Mouse (Mus musculus) activated CD4-positive, CD25-positive, alpha-beta regulatory T cell, adult 9 weeks (primary cell): ENCODE data around the gene Msantd2. TPM values are rescaled to one million over a fixed set of nuclear protein-coding genes. Genes with fewer than 3 reads are reported as not detected.

ENCODE experiments used
- polyA plus RNA-seq: library from polyadenylated mRNA; unstranded; fragments of 100-300 nt; shearing (Covaris generic); gene quantifications from one replicate; pipeline ENCODE4 v1.2.1, GENCODE M21; 2017

Gene Msantd2
- polyA plus RNA-seq = 6.8 TPM

DNA sequence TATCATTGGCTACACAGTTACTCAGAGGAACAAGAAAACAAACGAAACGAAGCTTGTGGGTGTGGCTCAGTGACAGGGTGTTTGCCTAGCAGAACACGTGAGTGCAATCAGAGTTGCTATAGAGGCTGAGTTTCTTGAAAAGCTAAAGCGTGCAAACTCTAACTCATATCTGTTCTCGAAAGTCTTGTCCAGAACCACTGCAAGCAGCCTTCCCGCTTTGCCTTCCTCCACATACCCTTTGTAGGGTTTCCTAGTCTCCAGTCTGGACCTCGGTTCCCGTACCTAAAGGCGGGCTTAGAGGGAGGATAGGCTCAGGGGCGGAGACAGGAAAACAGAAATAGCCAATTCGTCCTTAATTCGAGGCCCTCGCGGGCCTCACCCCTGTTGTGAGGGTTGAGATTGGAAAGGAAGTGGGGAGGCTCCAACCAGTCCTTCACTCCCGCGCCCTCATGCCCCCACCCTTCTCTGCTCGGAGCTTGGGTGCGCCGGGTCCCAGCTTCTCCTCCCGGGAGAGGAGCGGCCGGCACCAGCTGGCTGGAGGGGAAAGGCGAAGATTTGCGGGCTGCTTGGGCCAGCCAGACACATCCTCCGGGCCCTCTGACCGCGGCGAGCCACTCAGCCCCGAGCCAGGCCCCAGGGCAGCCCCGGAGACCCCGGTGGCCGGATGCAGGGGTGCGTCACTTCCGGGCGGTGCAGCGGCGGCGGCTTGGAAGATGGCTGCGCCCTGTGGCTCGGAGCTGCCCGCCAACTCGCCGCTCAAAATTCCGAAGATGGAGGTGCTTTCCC lies at the start of gene Msantd2:
TSS of gene Msantd2 (plus strand) at position 709 of the 786 bp plus-strand sequence.

DNA sequence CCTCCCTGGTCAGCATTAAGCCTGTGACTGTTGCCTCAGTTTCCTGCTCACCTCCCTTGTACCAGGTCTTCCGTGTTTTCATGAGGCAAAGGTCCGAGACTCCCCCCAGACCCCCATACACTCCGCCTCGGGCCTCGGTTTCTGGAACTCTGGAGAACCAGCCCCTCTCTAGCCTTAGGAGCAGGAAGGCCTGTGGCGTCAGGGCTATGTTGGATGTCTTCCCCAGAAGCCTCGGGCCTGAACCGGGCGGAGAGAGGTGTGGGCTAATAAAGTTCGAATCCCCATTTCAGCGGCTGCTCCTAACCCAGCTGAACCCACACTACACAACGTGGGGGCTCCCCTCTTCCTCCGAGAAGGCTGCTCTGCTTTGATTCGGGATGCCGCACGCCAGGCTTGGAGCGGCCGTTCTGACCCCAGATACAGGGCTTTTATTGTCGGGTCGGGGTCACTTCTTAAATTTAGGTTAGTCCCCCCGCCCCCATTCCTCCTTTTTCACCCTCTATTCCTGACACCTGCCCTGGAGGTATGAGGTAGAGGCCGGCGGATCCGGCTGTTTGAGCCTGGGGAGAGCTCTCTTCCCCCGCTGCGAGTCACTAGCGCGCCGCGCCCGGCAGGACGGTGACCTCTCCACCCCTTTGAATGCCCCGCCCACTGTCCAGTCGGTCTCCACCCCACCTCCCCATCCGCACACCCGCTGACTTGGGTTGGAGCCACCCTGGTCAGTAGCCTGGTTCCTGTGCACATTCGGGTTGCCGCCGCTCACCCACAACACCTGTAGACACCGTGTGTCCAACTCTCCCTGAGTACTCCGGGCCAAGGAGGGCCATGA lies 38.5 kb downstream of the Msantd2 start, which contains the start of gene Esam:
TSS of gene Esam (plus strand) at position 683 of the 829 bp plus-strand sequence.

DNA sequence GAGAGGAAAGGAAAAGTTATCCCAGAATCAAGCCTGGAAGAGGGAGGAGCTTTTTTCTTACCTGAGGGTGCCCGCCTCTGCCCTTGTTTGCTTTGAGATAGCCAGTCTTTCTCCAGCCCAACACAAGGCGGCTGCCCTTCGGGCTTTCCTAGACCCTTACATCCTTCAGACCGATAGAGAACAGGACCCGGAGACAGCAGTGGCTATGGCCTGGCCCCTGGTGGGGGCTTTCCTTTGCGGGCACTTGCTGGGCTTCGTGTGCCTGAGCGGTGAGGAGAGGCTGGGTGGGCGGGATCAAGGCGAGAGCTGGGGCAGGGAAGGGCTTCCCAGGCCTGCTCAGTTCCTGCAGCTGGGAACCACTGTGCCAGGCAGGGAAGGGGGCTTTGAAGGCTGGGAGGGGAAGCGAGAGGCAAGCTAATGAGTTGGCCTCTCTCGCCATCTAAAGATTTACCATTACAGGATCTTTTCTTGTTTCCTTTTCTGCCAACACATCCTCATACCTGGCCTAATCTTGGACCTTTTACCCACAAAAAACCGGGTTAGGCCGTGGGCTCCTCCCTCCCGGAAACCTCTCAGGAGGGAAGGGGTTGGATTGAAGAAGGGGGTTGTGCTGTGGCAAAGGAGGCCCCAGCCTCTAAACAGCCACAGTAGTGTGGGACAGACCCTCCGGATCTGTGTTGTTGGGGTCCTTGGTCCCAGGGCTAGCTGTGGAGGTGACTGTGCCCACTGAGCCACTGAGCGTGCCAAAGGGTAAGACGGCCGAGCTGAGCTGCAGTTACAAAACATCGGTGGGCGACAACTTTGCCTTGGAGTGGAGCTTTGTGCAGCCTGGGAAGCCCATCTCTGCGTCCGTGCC lies 50.3 kb downstream of the Msantd2 start, which contains the start of gene Vsig2:
TSS of gene Vsig2 (plus strand) at position 86 of the 856 bp plus-strand sequence.

DNA sequence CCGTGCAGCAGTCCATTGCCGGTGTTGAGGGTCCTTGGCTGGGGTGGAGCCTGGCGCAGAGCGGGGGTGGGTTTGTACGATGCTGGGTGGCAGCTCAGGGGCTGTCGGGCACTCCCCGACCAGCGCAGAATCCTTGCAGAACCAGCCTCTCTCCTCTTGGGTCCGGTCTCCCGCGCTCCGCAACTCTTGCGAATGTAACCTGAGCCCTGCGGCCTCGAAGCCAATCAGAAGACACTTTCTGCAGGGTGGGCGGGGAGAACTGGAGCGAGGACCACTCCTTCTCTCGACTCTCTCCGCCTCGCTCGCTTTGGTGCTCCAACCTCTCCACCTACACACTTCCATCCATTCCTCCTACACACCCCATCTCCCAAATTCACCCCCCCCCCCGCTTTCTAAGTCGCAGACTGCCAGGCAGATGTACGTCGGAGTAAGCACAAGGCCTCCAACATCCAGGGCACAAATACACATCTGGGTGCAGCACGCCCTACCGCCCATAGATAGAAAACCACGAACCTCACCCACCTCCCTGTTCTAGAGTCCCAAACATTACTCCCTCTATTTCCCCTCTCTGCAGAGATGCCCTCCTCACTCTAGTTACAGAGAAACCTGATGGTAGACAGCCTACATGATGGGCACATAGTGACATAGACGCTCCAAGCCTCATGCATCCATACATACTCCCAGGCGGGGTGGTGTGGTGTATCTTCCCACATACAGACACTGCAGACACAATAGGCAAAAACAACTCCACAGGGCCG lies 63.6 kb downstream of the Msantd2 start, which contains the start of gene Nrgn:
TSS of gene Nrgn (minus strand) at position 369 of the 758 bp plus-strand sequence.

DNA sequence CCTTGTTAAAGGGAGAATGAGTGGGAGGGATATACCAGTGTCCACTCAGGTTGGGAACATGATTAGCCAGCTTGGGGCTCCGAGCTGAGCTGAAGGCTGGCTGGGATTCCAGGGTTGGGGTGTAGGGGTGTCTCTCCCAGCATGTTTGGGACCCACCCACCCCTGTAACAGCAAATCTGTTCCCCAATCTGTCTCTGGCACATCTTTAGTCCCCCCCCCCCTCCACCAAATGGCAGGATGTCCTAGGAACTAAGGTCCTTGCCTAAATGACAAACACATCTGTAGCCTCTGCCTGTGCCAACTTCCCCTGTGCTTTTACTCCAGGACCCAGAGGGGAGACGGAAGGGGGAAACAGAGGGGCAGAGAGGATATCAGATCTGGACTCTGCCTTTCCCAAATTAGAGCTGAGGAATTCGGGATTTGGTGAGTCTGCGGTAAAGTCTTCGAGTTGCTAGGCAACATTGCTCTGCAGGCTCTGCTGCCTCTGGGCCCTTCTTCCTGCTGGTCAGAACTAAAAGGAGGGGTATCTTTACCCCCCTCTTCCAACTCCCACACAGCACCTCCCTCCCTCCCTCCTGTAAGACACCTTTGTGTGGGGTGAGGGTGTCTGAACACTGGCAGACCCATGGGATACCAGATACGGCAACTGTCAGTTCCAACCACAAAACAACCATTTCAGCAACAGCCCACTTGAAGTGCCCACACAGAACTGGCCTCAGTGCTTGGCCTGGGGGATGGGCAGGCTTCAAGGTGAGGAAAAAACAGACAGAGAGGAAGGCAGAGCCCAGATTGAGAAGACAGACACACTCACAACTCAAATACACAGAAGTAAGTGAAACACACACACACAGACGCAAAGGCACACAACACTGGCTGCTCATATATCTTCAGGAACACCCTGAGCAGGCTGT lies 66.0 kb downstream of the Msantd2 start, which contains the start of gene Siae:
TSS of gene Siae (plus strand) at position 861 of the 911 bp plus-strand sequence.

Other genes starting within 250 kb of the Msantd2 start
- gene Slc37a2, start 233.6 kb upstream of the Msantd2 start, polyA plus RNA-seq = 3.7 TPM
- 7.1 TPM for gene Ccdc15, start 140.9 kb upstream of the Msantd2 start, polyA plus RNA-seq
- gene Hepacam, start 122.0 kb upstream of the Msantd2 start, polyA plus RNA-seq = not detected
- gene Robo4, start 87.4 kb upstream of the Msantd2 start, polyA plus RNA-seq = not detected
- gene Robo3, start 56.1 kb upstream of the Msantd2 start, polyA plus RNA-seq = not detected
- gene Esam, start 38.8 kb downstream of the Msantd2 start, polyA plus RNA-seq = not detected
- gene Vsig2, start 49.9 kb downstream of the Msantd2 start, polyA plus RNA-seq = not detected
- gene Nrgn, start 63.6 kb downstream of the Msantd2 start, polyA plus RNA-seq = 3.9 TPM
- 21.4 TPM for gene Siae, start 66.4 kb downstream of the Msantd2 start, polyA plus RNA-seq
- gene Spa17, start 124.4 kb downstream of the Msantd2 start, polyA plus RNA-seq = 0.70 TPM
- 184 TPM for gene Tbrg1, start 168.0 kb downstream of the Msantd2 start, polyA plus RNA-seq
- gene Panx3, start 179.9 kb downstream of the Msantd2 start, polyA plus RNA-seq = not detected
- not detected for gene Olfr160, start 226.9 kb downstream of the Msantd2 start, polyA plus RNA-seq